Mouse (Mus musculus): Measurements from ENCODE around the gene Cmss1. TPM values are rescaled to one million over a fixed set of nuclear protein-coding genes. Genes with fewer than 3 reads are reported as not detected.

Gene Cmss1
- polyA plus RNA-seq, 1 experiment from 2014 or later: 36.9 TPM

DNA sequence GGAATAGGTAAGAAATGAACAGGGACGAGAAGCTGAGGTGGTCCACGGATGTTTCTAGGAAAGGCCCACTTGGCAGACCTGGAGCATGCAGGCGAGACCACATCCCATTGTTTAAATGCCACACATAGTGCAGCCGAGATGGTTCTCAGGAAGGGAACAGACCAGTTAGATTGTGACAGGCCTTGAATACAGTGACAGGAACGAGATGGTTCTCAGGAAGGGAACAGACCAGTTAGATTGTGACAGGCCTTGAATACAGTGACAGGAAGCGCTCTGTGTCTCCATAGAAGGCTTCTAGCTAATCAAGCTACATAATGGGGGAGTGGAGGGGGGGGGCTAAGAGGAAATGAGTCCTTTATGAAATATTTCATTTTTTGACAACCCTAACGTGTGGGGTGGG, 26.6 kb downstream of the Cmss1 start:
- H3K36me3 ChIP-seq: no peaks in the 10 kb centered on the region
- no peak overlapping the region for H3K27ac ChIP-seq
- no peaks in the 10 kb centered on the region for H3K27me3 ChIP-seq
- no peak overlapping the region for H3K4me3 ChIP-seq (replicated peaks)
- no peak overlapping the region for H3K4me2 ChIP-seq
- H3K4me1 ChIP-seq (replicated peaks): no peaks in the 10 kb centered on the region
- H3K9me3 ChIP-seq (replicated peaks): no peaks in the 10 kb centered on the region
- 0 out of 2 replicates have a peak, but pooled peaks have one; percentile 47 for ATAC-seq (ENCODE audit: low read depth)
- no peak for DNase-seq
- no peak overlapping the region for H3K9ac ChIP-seq
- 36% methylated on average over 7 of the region's 7 CpGs for WGBS (ENCODE audit: insufficient replicate concordance)

DNA sequence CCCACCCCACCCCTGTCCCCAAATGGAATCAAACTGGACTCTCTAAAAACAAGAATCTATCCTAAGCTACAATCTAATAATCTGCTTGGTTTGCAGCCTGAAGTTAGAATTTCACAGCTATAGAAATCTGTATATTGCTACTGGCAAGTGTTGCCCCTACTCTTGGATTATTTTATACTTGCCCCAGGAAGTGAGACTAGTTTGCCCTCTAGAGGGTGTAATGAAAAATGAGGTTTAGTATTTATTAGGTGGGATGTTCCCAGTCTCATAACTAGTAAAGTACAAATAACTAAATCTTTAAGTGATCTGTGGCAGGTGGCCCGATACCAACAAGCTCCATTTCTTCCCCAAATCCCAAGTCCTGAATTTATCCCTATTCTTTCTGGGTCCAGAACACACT, 29.1 kb downstream of the Cmss1 start:
- WGBS (ENCODE audit: insufficient replicate concordance): 90% methylated on average over 1 of the region's 1 CpGs
- no peak overlapping the region for H3K27ac ChIP-seq
- DNase-seq (no peak), ATAC-seq (ENCODE audit: low read depth) (no peak)
- no peaks in the 10 kb centered on the region for H3K27me3 ChIP-seq
- H3K36me3 ChIP-seq: no peaks in the 10 kb centered on the region
- H3K9me3 ChIP-seq (replicated peaks): no peaks in the 10 kb centered on the region
- H3K4me3 ChIP-seq (replicated peaks): no peak overlapping the region
- H3K4me1 ChIP-seq (replicated peaks): no peaks in the 10 kb centered on the region
- no peak overlapping the region for H3K9ac ChIP-seq
- H3K4me2 ChIP-seq: no peak overlapping the region

DNA sequence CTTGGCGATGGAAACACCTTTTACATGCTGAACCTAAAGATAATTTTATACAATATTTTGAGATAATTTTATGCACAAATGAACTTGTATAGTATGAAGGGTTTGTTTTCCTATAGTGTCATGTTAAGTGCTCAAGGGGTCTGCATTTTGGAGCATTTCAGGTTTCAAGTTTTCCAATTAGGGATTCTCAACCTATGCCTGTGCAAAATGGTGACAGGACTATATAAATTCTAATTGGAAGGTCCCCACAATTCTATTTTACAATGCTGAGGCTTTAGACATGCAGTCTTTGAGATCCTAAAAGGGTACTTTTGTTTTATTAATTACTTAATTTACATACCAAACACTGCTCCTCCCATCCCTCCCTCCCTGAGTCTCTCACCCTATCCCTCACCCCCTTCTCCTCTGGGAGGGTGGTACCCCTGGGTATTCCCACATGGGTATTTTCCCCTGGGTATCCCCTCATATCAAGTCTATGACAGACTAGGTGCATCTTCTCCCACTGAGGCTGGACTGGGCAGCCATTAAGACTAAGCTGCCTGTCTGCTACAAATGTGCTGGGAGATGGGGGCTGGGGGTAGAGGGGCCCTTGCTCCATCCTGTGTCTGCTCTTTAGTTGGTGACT, 30.8 kb downstream of the Cmss1 start:
- Histone ChIP-seq H3K9me3 (replicated peaks) (no peaks in the 10 kb centered on the region), H3K4me1 (replicated peaks) (no peaks in the 10 kb centered on the region), H3K27me3 (no peaks in the 10 kb centered on the region), H3K36me3 (no peaks in the 10 kb centered on the region), H3K9ac (no peak overlapping the region), H3K4me2 (no peak overlapping the region), H3K4me3 (replicated peaks) (no peak overlapping the region), H3K27ac (no peak overlapping the region)
- ATAC-seq (ENCODE audit: low read depth) (no peak), DNase-seq (no peak)
- whole genome bisulfite sequencing (ENCODE audit: insufficient replicate concordance): 79% methylated on average over 1 of the region's 1 CpGs

DNA sequence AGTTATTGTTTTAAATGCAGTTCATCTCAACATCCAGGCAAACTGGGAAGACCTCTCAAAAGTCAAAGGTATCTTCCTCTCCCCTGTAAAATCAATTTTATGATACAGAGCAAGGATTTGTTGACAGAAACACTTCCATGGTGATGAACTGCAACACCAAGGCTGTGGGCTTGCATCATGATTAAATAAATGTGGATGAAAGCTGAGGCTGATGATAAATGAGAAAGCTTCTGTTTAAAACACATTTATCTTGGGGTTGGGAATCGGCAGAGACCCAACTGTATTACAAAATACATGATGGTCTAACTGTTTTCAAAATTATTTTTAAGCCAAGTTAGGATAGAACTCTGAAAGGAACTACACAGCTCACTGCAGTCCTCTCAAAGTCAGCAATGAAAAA, 32.8 kb downstream of the Cmss1 start:
- DNase-seq (no peak), ATAC-seq (ENCODE audit: low read depth) (no peak)
- peaks cover 3% of the 10 kb centered on the region for H3K4me1 ChIP-seq (replicated peaks)
- no peaks in the 10 kb centered on the region for H3K36me3 ChIP-seq
- H3K4me3 ChIP-seq (replicated peaks): no peak overlapping the region
- no peak overlapping the region for H3K27ac ChIP-seq
- H3K9me3 ChIP-seq (replicated peaks): no peaks in the 10 kb centered on the region
- no peak overlapping the region for H3K4me2 ChIP-seq
- WGBS (ENCODE audit: insufficient replicate concordance): 73% methylated on average over 1 of the region's 1 CpGs
- no peaks in the 10 kb centered on the region for H3K27me3 ChIP-seq
- H3K9ac ChIP-seq: no peak overlapping the region

GRCm38 (mm10) chr16:57570789-57571311, 35.8 kb downstream of the Cmss1 start:
- no peak for ATAC-seq (ENCODE audit: low read depth)
- no peaks in the 10 kb centered on the region for H3K27me3 ChIP-seq
- 78% methylated on average over 5 of the region's 5 CpGs for WGBS (ENCODE audit: insufficient replicate concordance)

GRCm38 (mm10) chr16:57568648-57569404, 37.8 kb downstream of the Cmss1 start:
- Histone ChIP-seq H3K4me2 (no peak overlapping the region), H3K27me3 (no peaks in the 10 kb centered on the region), H3K4me3 (replicated peaks) (no peak overlapping the region), H3K4me1 (replicated peaks) (peaks cover 4% of the 10 kb centered on the region), H3K9ac (no peak overlapping the region), H3K36me3 (no peaks in the 10 kb centered on the region), H3K27ac (no peak overlapping the region), H3K9me3 (replicated peaks) (no peaks in the 10 kb centered on the region)
- no peak for ATAC-seq (ENCODE audit: low read depth)
- DNase-seq: no peak
- WGBS (ENCODE audit: insufficient replicate concordance): 73% methylated on average over 7 of the region's 7 CpGs

More at GRCm38 (mm10) chr16:57570789-57571311, 35.8 kb downstream of the Cmss1 start:
- H3K36me3 ChIP-seq: no peaks in the 10 kb centered on the region
- H3K9ac ChIP-seq: no peak overlapping the region
- DNase-seq: no peak
- no peak overlapping the region for H3K27ac ChIP-seq
- peaks cover 4% of the 10 kb centered on the region for H3K4me1 ChIP-seq (replicated peaks)
- no peak overlapping the region for H3K4me3 ChIP-seq (replicated peaks)
- no peaks in the 10 kb centered on the region for H3K9me3 ChIP-seq (replicated peaks)
- no peak overlapping the region for H3K4me2 ChIP-seq

GRCm38 (mm10) chr16:57566215-57566614, 40.4 kb downstream of the Cmss1 start:
- Histone ChIP-seq H3K36me3 (no peaks in the 10 kb centered on the region), H3K9ac (no peak overlapping the region), H3K27me3 (no peaks in the 10 kb centered on the region), H3K4me3 (replicated peaks) (no peak overlapping the region), H3K9me3 (replicated peaks) (no peaks in the 10 kb centered on the region), H3K4me2 (no peak overlapping the region), H3K4me1 (replicated peaks) (peaks cover 4% of the 10 kb centered on the region), H3K27ac (no peak overlapping the region)
- 73% methylated on average over 3 of the region's 3 CpGs for WGBS (ENCODE audit: insufficient replicate concordance)
- DNase-seq (no peak), ATAC-seq (ENCODE audit: low read depth) (no peak)

DNA sequence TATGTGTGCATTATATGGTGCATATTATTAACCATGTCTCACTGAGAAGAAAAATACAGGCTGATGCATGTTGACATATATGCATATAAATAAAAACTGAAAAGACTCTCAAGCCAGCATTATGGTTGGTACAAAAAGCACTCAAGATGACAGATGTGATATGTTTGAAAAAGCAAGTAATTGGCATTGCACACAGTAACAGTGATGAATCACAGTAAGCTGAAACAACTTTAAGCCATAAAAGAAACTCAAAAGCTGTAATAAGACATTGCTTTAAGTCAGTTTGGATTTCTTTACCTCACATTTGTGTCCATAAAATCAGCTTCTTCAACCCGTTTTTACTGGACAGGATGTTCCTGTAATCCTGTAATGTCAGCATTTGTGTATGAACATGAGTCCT, 41.9 kb downstream of the Cmss1 start:
- Histone ChIP-seq H3K9ac (no peak overlapping the region), H3K4me1 (replicated peaks) (peaks cover 4% of the 10 kb centered on the region), H3K9me3 (replicated peaks) (no peaks in the 10 kb centered on the region), H3K36me3 (no peaks in the 10 kb centered on the region), H3K27me3 (no peaks in the 10 kb centered on the region), H3K27ac (no peak overlapping the region), H3K4me3 (replicated peaks) (no peak overlapping the region), H3K4me2 (no peak overlapping the region)
- no peak for ATAC-seq (ENCODE audit: low read depth)
- WGBS (ENCODE audit: insufficient replicate concordance): 36% methylated on average over 1 of the region's 1 CpGs
- no peak for DNase-seq

- Histone ChIP-seq H3K9me3 (replicated peaks) (no peaks in the 10 kb centered on the region), H3K4me2 (no peak overlapping the region), H3K9ac (no peak overlapping the region), H3K27ac (no peak overlapping the region), H3K36me3 (no peaks in the 10 kb centered on the region), H3K4me3 (replicated peaks) (no peak overlapping the region), H3K27me3 (no peaks in the 10 kb centered on the region), H3K4me1 (replicated peaks) (no peaks in the 10 kb centered on the region)
- WGBS (ENCODE audit: insufficient replicate concordance): 74% methylated on average over 3 of the region's 3 CpGs
- DNase-seq (no peak), ATAC-seq (ENCODE audit: low read depth) (no peak)
These were observed 43.2 kb downstream of the Cmss1 start for GRCm38 (mm10) chr16:57563453-57563852.

DNA sequence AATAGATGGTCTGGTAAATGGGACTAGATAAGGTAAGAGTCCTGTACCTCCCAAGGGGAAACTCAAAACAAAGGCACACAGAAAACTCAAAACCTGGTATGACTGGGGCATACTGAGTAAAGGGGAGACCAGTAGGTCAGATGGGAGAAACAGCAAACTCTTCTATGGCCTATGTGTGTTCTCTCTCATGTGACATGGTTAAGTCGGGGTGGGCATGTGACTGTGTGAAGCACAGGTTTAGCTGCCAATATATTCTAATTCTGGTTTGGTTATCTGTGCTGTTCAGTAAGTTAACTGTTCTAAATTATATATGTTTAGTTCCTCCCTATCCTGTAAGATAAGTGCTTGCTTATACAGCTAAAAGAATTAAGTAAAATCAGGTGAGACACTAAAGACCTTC, 46.5 kb downstream of the Cmss1 start:
- H3K27me3 ChIP-seq: no peaks in the 10 kb centered on the region
- no peaks in the 10 kb centered on the region for H3K9me3 ChIP-seq (replicated peaks)
- H3K4me2 ChIP-seq: no peak overlapping the region
- H3K36me3 ChIP-seq: no peaks in the 10 kb centered on the region
- H3K4me1 ChIP-seq (replicated peaks): no peaks in the 10 kb centered on the region
- 54% methylated on average over 1 of the region's 1 CpGs for WGBS (ENCODE audit: insufficient replicate concordance)
- no peak for DNase-seq
- no peak for ATAC-seq (ENCODE audit: low read depth)
- no peak overlapping the region for H3K9ac ChIP-seq
- no peak overlapping the region for H3K27ac ChIP-seq
- no peak overlapping the region for H3K4me3 ChIP-seq (replicated peaks)

GRCm38 (mm10) chr16:57558258-57558657, 48.4 kb downstream of the Cmss1 start:
- ATAC-seq (ENCODE audit: low read depth): no peak
- H3K4me3 ChIP-seq (replicated peaks): no peak overlapping the region

DNA sequence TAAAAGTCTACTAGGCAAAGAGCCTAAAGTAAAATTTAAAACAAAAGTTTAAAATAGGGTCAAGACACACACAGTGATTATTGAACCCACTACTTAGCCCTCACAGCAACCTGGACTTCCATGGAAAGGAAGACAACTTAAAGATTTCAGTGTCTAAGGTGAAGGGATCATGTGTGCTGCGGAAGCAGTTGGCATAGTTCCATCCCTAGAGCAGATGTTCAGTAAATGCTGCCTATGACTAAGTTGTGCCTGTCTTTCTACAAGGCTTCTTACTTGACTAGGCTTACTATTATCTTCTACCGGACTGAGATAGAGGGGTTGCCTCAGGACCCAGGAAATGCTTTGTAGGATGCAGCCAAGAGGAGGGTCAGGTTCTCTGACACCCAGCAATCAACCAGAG, 50.4 kb downstream of the Cmss1 start:
- Histone ChIP-seq H3K4me3 (replicated peaks) (no peak overlapping the region), H3K36me3 (no peaks in the 10 kb centered on the region), H3K9me3 (replicated peaks) (no peaks in the 10 kb centered on the region), H3K9ac (no peak overlapping the region), H3K27ac (no peak overlapping the region), H3K4me2 (no peak overlapping the region), H3K4me1 (replicated peaks) (no peaks in the 10 kb centered on the region; the same call in 1 of the 2 replicates), H3K27me3 (no peaks in the 10 kb centered on the region)
- DNase-seq (no peak), ATAC-seq (ENCODE audit: low read depth) (no peak)
- 76% methylated on average over 2 of the region's 2 CpGs for WGBS (ENCODE audit: insufficient replicate concordance)

More at GRCm38 (mm10) chr16:57558258-57558657, 48.4 kb downstream of the Cmss1 start:
- no peak overlapping the region for H3K4me2 ChIP-seq
- H3K36me3 ChIP-seq: no peaks in the 10 kb centered on the region
- H3K27ac ChIP-seq: no peak overlapping the region
- DNase-seq: no peak
- no peaks in the 10 kb centered on the region for H3K27me3 ChIP-seq
- H3K9me3 ChIP-seq (replicated peaks): no peaks in the 10 kb centered on the region
- 77% methylated on average over 3 of the region's 3 CpGs for WGBS (ENCODE audit: insufficient replicate concordance)
- no peak overlapping the region for H3K9ac ChIP-seq
- H3K4me1 ChIP-seq (replicated peaks): no peaks in the 10 kb centered on the region
